Mouse (Mus musculus) intestine, embryonic 14.5 days (tissue): ENCODE results near the gene Rad23a. TPM values are rescaled to one million over a fixed set of nuclear protein-coding genes. Genes with fewer than 3 reads are reported as not detected.

Experiments used
- ATAC-seq: fragments of 200-750 bp; cut with Nextera tagmentation; replicated peaks from 2 replicates; pipeline ENCODE4 v1.8.0; 2017; ENCODE audit warnings: low read depth, moderate number of reproducible peaks, moderate TSS enrichment, moderate library complexity; ENCODE audit not compliant: low FRiP score, low TSS enrichment
- DNase-seq: peaks from one replicate; pipeline ENCODE4 v3.0.0-alpha.2; 2018; ENCODE audit warnings: low spot score
- H3K27ac ChIP-seq: fragments of 300-500 bp; sonication (generic); 2 replicates; pipeline ENCODE4 v1.5.1; 2014; ENCODE audit warnings: low read depth, mild to moderate bottlenecking, control low read depth
- H3K27me3 ChIP-seq: fragments of 300-500 bp; sonication (generic); replicated peaks from 2 replicates; pipeline ENCODE4 v1.6.1; 2014; ENCODE audit warnings: low read length, control low read depth; ENCODE audit not compliant: control insufficient read depth, insufficient read depth
- H3K36me3 ChIP-seq: fragments of 300-500 bp; sonication (generic); 2 replicates; pipeline ENCODE4 v1.6.1; 2014; ENCODE audit warnings: low read length, control low read depth; ENCODE audit not compliant: control insufficient read depth, insufficient read depth
- H3K4me1 ChIP-seq: fragments of 300-500 bp; sonication (generic); replicated peaks from 2 replicates; pipeline ENCODE4 v1.6.1; 2014; ENCODE audit warnings: low read length, control low read depth, mixed read lengths; ENCODE audit not compliant: control insufficient read depth, insufficient read depth
- H3K4me2 ChIP-seq: fragments of 300-500 bp; sonication (generic); 2 replicates; pipeline ENCODE4 v1.6.1; 2014; ENCODE audit warnings: low read length
- H3K4me3 ChIP-seq: fragments of 300-500 bp; sonication (generic); 2 replicates; pipeline ENCODE4 v1.5.1; 2014; ENCODE audit warnings: low read depth, low read length, control low read depth, mixed read lengths
- H3K9ac ChIP-seq: fragments of 300-500 bp; sonication (generic); 2 replicates; pipeline ENCODE4 v1.6.1; 2014; ENCODE audit warnings: mild to moderate bottlenecking, low read length
- H3K9me3 ChIP-seq: fragments of 300-500 bp; sonication (generic); 2 replicates; pipeline ENCODE4 v1.6.1; 2016; ENCODE audit warnings: low read length, control low read depth; ENCODE audit not compliant: control insufficient read depth
- WGBS: fragments of 180-500 bp; shearing (Covaris S2); extraction: QIAGEN DNeasy Blood & Tissue Kit; methylation state at CpG from one replicate; pipeline ENCODE4 v1.1.7; 2014; 5-methylcytosine and 5-hydroxymethylcytosine counted together
- polyA plus RNA-seq: library from polyadenylated mRNA; unstranded; fragments of >200 nt; fragmentation: Nextera tagmentation; extraction: Ambion mirVana; gene quantifications from 2 replicates; pipeline ENCODE4 v1.2.1, GENCODE M21; 2014

The Rad23a gene
- polyA plus RNA-seq = 126 and 129 TPM in 2 replicates

DNA sequence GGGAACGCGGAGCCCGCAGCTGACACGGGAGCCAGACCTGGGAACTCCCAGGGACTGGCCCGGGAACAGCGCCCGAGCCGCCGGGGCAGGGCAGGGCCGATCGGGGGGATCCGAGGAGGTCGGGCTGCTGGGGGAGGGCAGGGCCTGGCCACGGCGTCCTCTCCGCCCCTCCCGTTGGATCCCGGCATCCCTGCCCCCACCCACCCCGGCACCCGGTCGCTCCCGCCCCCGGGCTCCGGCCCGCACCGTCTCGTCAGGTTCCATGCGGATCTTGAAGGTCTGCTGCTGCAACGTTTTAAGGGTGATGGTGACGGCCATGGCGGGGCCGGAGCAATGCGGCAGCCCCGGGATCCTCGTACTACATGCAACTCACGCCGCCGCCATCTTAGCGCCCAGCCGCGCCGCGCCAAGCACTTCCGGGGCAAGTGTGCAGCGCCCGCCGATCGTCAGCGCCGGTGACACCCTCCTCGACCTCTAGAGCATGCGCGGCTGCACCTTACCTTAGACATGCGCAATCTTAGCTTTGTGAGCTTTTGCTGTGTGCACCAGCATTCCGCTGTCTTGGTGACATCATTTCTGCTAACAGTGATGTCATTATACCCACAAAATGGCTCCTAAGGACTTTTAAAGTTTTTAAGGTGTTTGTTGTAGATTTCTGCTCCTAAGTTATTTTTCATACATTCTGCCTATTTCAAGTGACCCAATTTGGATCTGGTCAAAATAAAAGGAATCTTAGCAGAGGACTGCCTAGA lies at the start of gene Rad23a:
Rad23a (minus strand) TSS at position 418 of the 752 bp plus-strand sequence.
- DNase-seq = peak; percentile 92
- Histone ChIP-seq H3K4me1 (peaks cover 33% of the 10 kb centered on the region), H3K4me3 (peak within 1 kb of the TSS; percentile 90), H3K4me2 (peak within 1 kb of the TSS; percentile 78), H3K27me3 (no peaks in the 10 kb centered on the region), H3K9me3 (no peaks in the 10 kb centered on the region), H3K36me3 (peaks cover 78% of the 10 kb centered on the region), H3K27ac (peak within 1 kb of the TSS; percentile 84), H3K9ac (peak within 1 kb of the TSS; percentile 94)
- 1% methylated on average over 55 of the region's 55 CpGs for WGBS
- ATAC-seq = peak; percentile 94

DNA sequence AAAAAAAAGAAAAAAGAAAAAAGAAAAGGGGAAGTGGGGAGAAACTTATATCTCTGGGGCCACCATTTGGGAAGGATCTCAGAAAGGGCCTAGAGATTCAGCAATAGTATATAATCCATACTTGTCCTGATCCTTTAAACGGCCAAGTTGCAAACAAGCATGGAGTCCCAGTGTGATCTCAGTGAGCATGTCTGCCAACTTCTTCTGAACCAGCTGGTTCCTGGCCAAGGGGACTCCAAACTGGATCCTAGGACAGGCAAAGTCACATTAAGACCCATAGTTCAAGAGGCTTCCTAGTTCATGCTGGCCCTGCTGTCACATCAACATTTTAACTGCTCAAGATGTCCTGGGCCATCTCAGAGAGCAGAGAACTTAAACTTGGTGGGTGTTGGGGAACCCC lies 48.7 kb upstream of the Rad23a start:
- Histone ChIP-seq H3K36me3 (peaks cover 41% of the 10 kb centered on the region), H3K27ac (no peak overlapping the region), H3K9ac (no peak overlapping the region), H3K9me3 (no peaks in the 10 kb centered on the region), H3K4me2 (no peak overlapping the region), H3K4me1 (peaks cover 4% of the 10 kb centered on the region), H3K4me3 (no peak overlapping the region), H3K27me3 (no peaks in the 10 kb centered on the region)
- DNase-seq (no peak), ATAC-seq (no peak)
- 96% methylated on average over 1 of the region's 1 CpGs for WGBS

DNA sequence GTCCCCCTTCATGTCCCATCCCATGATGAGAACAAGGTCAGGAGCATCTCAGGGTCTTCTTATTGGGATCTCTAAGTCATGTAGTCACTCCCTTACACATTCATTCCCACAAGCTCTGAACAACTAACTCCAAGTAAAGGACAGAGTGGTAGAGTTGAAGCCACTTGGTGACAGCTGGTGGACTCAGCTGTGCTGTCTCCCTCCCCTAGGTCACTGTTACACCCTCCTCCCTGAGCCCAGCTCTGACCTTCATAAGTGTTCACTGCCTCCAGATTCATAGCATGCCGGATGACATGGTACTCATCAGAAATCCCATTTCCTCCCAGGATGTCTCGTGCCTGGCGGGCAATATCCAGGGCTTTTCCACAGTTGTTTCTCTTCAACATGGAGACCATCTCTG lies 47.8 kb upstream of the Rad23a start:
- peaks cover 4% of the 10 kb centered on the region for H3K4me1 ChIP-seq
- no peak overlapping the region for H3K9ac ChIP-seq
- H3K9me3 ChIP-seq = no peaks in the 10 kb centered on the region
- 90% methylated on average over 3 of the region's 3 CpGs for WGBS
- no peak overlapping the region for H3K27ac ChIP-seq
- no peaks in the 10 kb centered on the region for H3K27me3 ChIP-seq
- DNase-seq (no peak), ATAC-seq (no peak)
- H3K4me3 ChIP-seq = no peak overlapping the region
- peaks cover 41% of the 10 kb centered on the region for H3K36me3 ChIP-seq
- H3K4me2 ChIP-seq = no peak overlapping the region

DNA sequence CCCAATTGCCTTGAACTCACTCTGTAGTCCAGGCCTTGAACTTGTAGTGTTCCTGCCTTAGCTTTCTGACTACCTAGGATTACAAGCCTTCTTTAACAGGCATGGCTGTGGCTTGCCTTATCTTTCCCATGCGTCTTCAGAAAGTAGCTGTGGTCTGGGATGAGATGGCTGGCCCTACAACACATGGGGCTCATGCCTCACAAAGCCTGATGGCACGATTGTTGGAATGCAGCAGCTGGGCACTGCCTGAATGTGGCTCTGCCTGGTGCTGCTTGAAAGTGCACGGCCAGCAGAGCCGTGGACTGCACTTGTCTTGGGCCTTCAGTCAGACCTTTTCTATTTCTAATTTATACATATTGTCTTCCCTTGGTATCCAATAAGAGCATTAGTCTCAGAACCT lies 44.3 kb upstream of the Rad23a start:
- 86% methylated on average over 4 of the region's 4 CpGs for WGBS
- Histone ChIP-seq H3K27me3 (no peaks in the 10 kb centered on the region), H3K9me3 (no peaks in the 10 kb centered on the region), H3K27ac (no peak overlapping the region), H3K4me3 (no peak overlapping the region), H3K4me1 (no peaks in the 10 kb centered on the region), H3K9ac (no peak overlapping the region), H3K4me2 (no peak overlapping the region), H3K36me3 (peaks cover 37% of the 10 kb centered on the region)
- ATAC-seq = no peak
- DNase-seq = no peak

DNA sequence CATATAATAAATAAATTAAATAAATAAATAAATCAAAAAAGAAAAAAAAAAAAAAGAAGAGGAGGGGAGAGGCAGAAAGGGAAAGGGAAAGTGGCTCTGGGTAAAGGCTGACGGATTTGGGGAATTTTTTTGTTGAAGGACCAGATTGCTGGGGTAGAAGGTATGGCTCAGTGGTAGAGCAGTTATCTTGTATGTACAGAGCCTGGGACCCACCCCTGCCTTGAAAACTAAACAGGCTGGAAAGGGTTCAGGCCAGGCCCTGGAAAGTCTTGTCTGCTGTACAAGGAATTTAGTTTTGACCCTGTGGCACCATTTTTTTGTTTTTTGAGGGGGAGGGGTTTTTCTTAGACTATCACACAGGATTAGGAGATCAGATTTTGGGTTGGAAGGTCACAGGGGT lies 38.5 kb upstream of the Rad23a start:
- no peak overlapping the region for H3K4me2 ChIP-seq
- H3K27ac ChIP-seq = no peak overlapping the region
- no peak overlapping the region for H3K4me3 ChIP-seq
- H3K9me3 ChIP-seq = no peaks in the 10 kb centered on the region
- H3K27me3 ChIP-seq = no peaks in the 10 kb centered on the region
- DNase-seq = no peak
- ATAC-seq = no peak
- WGBS = 88% methylated on average over 1 of the region's 1 CpGs
- H3K9ac ChIP-seq = no peak overlapping the region
- no peaks in the 10 kb centered on the region for H3K4me1 ChIP-seq
- no peaks in the 10 kb centered on the region for H3K36me3 ChIP-seq

DNA sequence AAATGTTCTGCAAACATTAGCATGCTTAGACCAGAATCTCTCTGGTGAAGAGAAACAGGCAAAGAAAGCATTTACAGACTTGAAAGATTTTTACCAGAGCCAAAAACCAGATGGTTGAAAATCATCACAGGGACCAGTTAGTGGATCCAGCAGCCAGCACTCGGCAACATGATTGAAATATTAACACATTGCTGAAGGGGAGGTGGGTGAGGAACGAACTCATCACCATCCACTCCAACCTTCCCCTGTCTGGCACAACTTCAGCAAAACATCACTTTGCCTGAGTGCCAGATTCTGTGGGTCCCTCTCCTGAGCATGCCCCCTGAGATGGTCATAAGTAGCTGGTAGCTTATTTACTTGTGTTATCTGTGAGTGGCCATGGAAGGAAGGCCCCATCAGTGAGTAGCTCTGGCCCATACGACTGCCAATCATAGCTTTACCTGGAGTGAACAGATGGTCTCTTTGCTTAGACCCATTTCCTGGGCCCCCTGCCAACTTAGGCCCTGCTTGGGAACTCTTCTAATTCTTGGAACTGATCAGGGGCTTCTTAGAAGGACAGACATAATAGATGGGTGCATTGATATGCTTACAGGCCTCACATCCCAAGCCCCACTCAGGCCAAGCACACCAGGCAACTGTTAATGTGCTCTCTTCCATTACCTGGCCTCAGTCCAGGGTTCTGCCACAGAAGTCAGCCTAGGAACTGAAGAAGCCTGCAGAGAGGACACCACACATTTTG lies 37.0 kb upstream of the Rad23a start:
- Histone ChIP-seq H3K4me2 (no peak overlapping the region), H3K9ac (no peak overlapping the region), H3K36me3 (no peaks in the 10 kb centered on the region), H3K9me3 (no peaks in the 10 kb centered on the region), H3K4me1 (peaks cover 6% of the 10 kb centered on the region), H3K27ac (no peak overlapping the region), H3K27me3 (no peaks in the 10 kb centered on the region), H3K4me3 (no peak overlapping the region)
- ATAC-seq (no peak), DNase-seq (no peak)
- WGBS = 82% methylated on average over 3 of the region's 3 CpGs

DNA sequence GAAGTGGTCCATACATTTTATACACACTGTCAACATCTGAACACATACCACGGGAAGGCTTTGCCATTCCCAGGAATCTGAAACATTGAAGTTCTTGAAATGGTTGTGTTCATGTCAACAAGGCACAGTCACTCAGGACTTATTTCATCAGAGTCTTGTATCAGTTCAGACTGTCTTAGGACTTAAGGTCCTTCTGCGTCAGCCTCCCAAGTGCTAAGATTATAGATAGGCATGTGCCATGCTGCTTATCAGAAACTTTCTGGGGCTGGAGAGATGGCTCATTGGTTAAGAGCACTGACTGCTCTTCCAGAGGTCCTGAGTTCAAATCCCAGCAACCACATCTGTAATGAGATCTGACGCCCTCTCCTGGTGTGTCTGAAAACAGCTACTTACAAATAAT lies 33.9 kb upstream of the Rad23a start:
- WGBS = 87% methylated on average over 3 of the region's 3 CpGs
- H3K27me3 ChIP-seq = no peaks in the 10 kb centered on the region
- no peak overlapping the region for H3K9ac ChIP-seq
- H3K4me3 ChIP-seq = no peak overlapping the region
- no peaks in the 10 kb centered on the region for H3K36me3 ChIP-seq
- peaks cover 13% of the 10 kb centered on the region for H3K4me1 ChIP-seq
- DNase-seq (no peak), ATAC-seq (no peak)
- H3K4me2 ChIP-seq = no peak overlapping the region
- H3K27ac ChIP-seq = no peak overlapping the region
- H3K9me3 ChIP-seq = no peaks in the 10 kb centered on the region

DNA sequence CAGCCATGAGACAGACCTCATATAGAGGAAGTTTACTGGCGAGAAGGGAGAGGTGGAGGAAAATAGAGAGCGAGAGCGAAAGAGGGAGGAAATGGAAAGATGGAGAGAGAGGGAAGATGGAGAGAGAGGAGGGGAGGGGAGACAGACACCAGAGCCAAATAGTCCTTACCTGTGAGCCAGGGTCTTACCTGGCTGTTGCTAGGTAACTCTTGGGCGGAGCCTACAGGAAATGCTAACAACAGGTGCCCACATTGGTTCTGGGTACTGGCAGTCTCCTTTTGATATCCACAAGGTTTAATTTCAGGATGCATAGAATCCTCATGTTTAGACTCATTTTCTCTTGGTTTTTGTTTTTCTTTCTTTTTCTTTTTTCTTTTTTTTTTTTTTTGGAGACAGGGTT lies 32.6 kb upstream of the Rad23a start:
- Histone ChIP-seq H3K4me2 (peak overlapping the region; percentile 84), H3K9me3 (no peaks in the 10 kb centered on the region), H3K9ac (no peak overlapping the region), H3K4me1 (peaks cover 13% of the 10 kb centered on the region), H3K4me3 (peak overlapping the region; percentile 43), H3K27ac (no peak overlapping the region), H3K27me3 (no peaks in the 10 kb centered on the region), H3K36me3 (peaks cover 12% of the 10 kb centered on the region)
- 55% methylated on average over 4 of the region's 4 CpGs for WGBS
- no peak for ATAC-seq
- DNase-seq = no peak
